Comparison of ENCODE assay signal across 23 mouse cellular contexts in the genomic region with DNA sequence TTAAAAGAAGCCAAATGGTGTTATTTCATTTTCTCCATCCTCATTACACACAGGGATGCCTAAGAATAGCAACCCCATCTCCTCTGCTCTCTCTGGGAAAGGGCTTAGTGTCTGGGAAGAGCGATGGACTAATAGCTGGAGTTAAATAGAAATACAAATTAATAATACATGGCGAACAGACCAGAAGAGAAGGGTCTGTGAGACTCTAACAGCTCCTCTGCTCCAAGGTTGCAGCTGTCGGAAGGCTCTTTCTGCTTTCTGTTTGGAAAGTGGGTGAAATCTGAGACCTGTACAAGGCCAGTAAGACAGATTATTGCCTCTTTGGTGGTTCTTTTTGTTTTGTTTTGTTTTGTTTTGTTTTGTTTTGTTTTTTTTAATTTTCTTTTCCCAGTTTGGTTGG. TPM values are rescaled to one million over a fixed set of nuclear protein-coding genes. Genes with fewer than 3 reads are reported as not detected.
DNase-seq lines count a peak whose midpoint lies in the region; ATAC-seq and TF ChIP-seq lines count a peak whose summit lies in the region.
"Had no signal": no experiment of that assay in that cellular context is flagged by ENCODE, and none has a peak within 500 bp of the region (broad histone marks: within the 10 kb centered on the region; RNA-seq: fewer than 3 reads in every experiment).

No protein-coding gene starts in this region.

- H3K4me2 ChIP-seq in hindbrain, embryonic 13.5 days, result no peak overlapping the region
- no peak overlapping the region for H3K4me2 ChIP-seq in hindbrain, postnatal 0 days (ENCODE audit: low read depth, low read length)
- H3K4me2 ChIP-seq in forebrain, embryonic 14.5 days (ENCODE audit: low read length), result no peak overlapping the region
- no peak overlapping the region for H3K4me2 ChIP-seq in neural tube, embryonic 15.5 days
- H3K4me2 ChIP-seq: liver, embryonic 12.5 days; lung, embryonic 14.5 days had no signal

- H3K27ac ChIP-seq in hindbrain, embryonic 13.5 days, result 0 out of 2 replicates have a peak overlapping the region, but pooled peaks have one; percentile 35
- H3K27ac ChIP-seq in hindbrain, postnatal 0 days, result no peak overlapping the region
- 0 out of 2 replicates have a peak overlapping the region, but pooled peaks have one; percentile 4 for H3K27ac ChIP-seq in forebrain, embryonic 14.5 days (ENCODE audit: low read depth, low read length)
- peak overlapping the region; percentile 77 for H3K27ac ChIP-seq in limb, embryonic 10.5 days
- peak overlapping the region; percentile 7; the same call in 1 of the 2 replicates for H3K27ac ChIP-seq in neural tube, embryonic 15.5 days (replicated peaks)
- H3K27ac ChIP-seq: heart, adult 2 months; kidney, postnatal 0 days; liver, embryonic 12.5 days had no signal

- no peaks in the 10 kb centered on the region for H3K27me3 ChIP-seq in hindbrain, embryonic 13.5 days
- no peaks in the 10 kb centered on the region for H3K27me3 ChIP-seq in hindbrain, postnatal 0 days (ENCODE audit: insufficient read depth, low read length)
- no peaks in the 10 kb centered on the region for H3K27me3 ChIP-seq in forebrain, embryonic 14.5 days (replicated peaks; ENCODE audit: control insufficient read depth, insufficient read depth, low read length)
- H3K27me3 ChIP-seq in limb, embryonic 10.5 days (ENCODE audit: low read depth, poor library complexity, severe bottlenecking), result no peaks in the 10 kb centered on the region
- H3K27me3 ChIP-seq in neural tube, embryonic 15.5 days (replicated peaks), result no peaks in the 10 kb centered on the region
- H3K27me3 ChIP-seq: liver, embryonic 12.5 days had no signal

- peaks cover 8% of the 10 kb centered on the region for H3K36me3 ChIP-seq in hindbrain, embryonic 13.5 days
- H3K36me3 ChIP-seq in hindbrain, postnatal 0 days (ENCODE audit: insufficient read depth, low read length), result peaks cover 3% of the 10 kb centered on the region; the same call in 1 of the 2 replicates
- H3K36me3 ChIP-seq in forebrain, embryonic 14.5 days (ENCODE audit: control insufficient read depth, insufficient read depth, low read length), result peaks cover 8% of the 10 kb centered on the region; the same call in 1 of the 2 replicates
- peaks cover 17% of the 10 kb centered on the region for H3K36me3 ChIP-seq in limb, embryonic 10.5 days
- no peaks in the 10 kb centered on the region for H3K36me3 ChIP-seq in neural tube, embryonic 15.5 days

- WGBS in hindbrain, embryonic 13.5 days, result 75% methylated on average over 3 of the region's 3 CpGs
- WGBS in hindbrain, postnatal 0 days, result 79% methylated on average over 3 of the region's 3 CpGs
- 63% methylated on average over 3 of the region's 3 CpGs for WGBS in forebrain, embryonic 14.5 days
- 60% methylated on average over 3 of the region's 3 CpGs for WGBS in limb, embryonic 10.5 days
- WGBS in neural tube, embryonic 15.5 days, result 72% methylated on average over 3 of the region's 3 CpGs

- no peak for DNase-seq in hindbrain, postnatal 0 days (ENCODE audit: low spot score)
- no peak for DNase-seq in forebrain, embryonic 14.5 days (ENCODE audit: low spot score)
- DNase-seq in limb, embryonic 10.5 days (ENCODE audit: low spot score), result no peak
- no peak for DNase-seq in cerebellum, adult 11-12 months
- DNase-seq: adrenal gland, postnatal 36 days; cerebellum, adult 2 months; cerebellum, postnatal 36 days; gastrocnemius, postnatal 14 days; heart, adult 2 months; heart, postnatal 4 days; kidney, adult 18-20 months; lung, embryonic 14.5 days; lung, postnatal 36 days; right cerebral cortex, postnatal 14 days; spleen, adult 18-20 months; thymus, adult 2 months had no signal

- H3K9ac ChIP-seq in hindbrain, embryonic 13.5 days, result no peak overlapping the region
- no peak overlapping the region for H3K9ac ChIP-seq in hindbrain, postnatal 0 days (replicated peaks; ENCODE audit: low read length)
- no peak overlapping the region for H3K9ac ChIP-seq in forebrain, embryonic 14.5 days (ENCODE audit: low read length)
- H3K9ac ChIP-seq in neural tube, embryonic 15.5 days (replicated peaks), result no peak overlapping the region
- H3K9ac ChIP-seq: liver, embryonic 12.5 days; lung, embryonic 14.5 days had no signal

- no peaks in the 10 kb centered on the region for H3K9me3 ChIP-seq in hindbrain, embryonic 13.5 days
- no peaks in the 10 kb centered on the region for H3K9me3 ChIP-seq in hindbrain, postnatal 0 days (ENCODE audit: low read length)
- no peaks in the 10 kb centered on the region for H3K9me3 ChIP-seq in forebrain, embryonic 14.5 days (replicated peaks; ENCODE audit: control insufficient read depth, low read length)
- H3K9me3 ChIP-seq in limb, embryonic 10.5 days (replicated peaks), result no peaks in the 10 kb centered on the region
- no peaks in the 10 kb centered on the region for H3K9me3 ChIP-seq in neural tube, embryonic 15.5 days (replicated peaks)
- H3K9me3 ChIP-seq: liver, embryonic 12.5 days had no signal

- no peak for ATAC-seq in hindbrain, embryonic 13.5 days (ENCODE audit: low FRiP score)
- no peak for ATAC-seq in hindbrain, postnatal 0 days
- no peak for ATAC-seq in forebrain, embryonic 14.5 days
- no peak for ATAC-seq in neural tube, embryonic 15.5 days (ENCODE audit: low FRiP score)
- ATAC-seq in monocyte, adult 5-6 weeks (replicated peaks; ENCODE audit: insufficient number of reproducible peaks, low FRiP score, low TSS enrichment, poor library complexity, severe bottlenecking), result no peak
- ATAC-seq: liver, embryonic 12.5 days had no signal

- no peak overlapping the region for H3K4me3 ChIP-seq in hindbrain, embryonic 13.5 days
- no peak overlapping the region for H3K4me3 ChIP-seq in hindbrain, postnatal 0 days (ENCODE audit: low read length)
- H3K4me3 ChIP-seq in forebrain, embryonic 14.5 days (ENCODE audit: low read depth, low read length), result no peak overlapping the region
- no peak overlapping the region for H3K4me3 ChIP-seq in limb, embryonic 10.5 days
- H3K4me3 ChIP-seq in neural tube, embryonic 15.5 days (replicated peaks), result no peak overlapping the region
- H3K4me3 ChIP-seq: heart, adult 2 months; liver, embryonic 12.5 days had no signal

- peaks cover 4% of the 10 kb centered on the region; the same call in 1 of the 2 replicates for H3K4me1 ChIP-seq in hindbrain, embryonic 13.5 days (replicated peaks)
- no peaks in the 10 kb centered on the region for H3K4me1 ChIP-seq in hindbrain, postnatal 0 days (ENCODE audit: insufficient read depth, low read length)
- H3K4me1 ChIP-seq in forebrain, embryonic 14.5 days (ENCODE audit: control insufficient read depth, insufficient read depth, low read length), result peaks cover 2% of the 10 kb centered on the region; the same call in 1 of the 2 replicates
- H3K4me1 ChIP-seq in limb, embryonic 10.5 days, result peaks cover 33% of the 10 kb centered on the region
- H3K4me1 ChIP-seq in neural tube, embryonic 15.5 days, result peaks cover 5% of the 10 kb centered on the region; the same call in 1 of the 2 replicates
- H3K4me1 ChIP-seq: liver, embryonic 12.5 days had no signal

- no peak for TF ChIP-seq CTCF in hindbrain, postnatal 0 days (IDR thresholded peaks at IDR 0.05; ENCODE audit: low read depth)

RNA-seq across cellular contexts. Expression of a gene that starts 8.4 kb away (rescaled TPM):
- polyA plus RNA-seq in hindbrain, embryonic 13.5 days (2015; fragmentation: Nextera tagmentation; extraction: Ambion mirVana), result 0.22 TPM in 1 of 2 replicates, not detected in the other
- 7.3 TPM in 1 of 2 replicates, not detected in the other for total RNA-seq in hindbrain, postnatal 0 days (2014; rRNA removed)
- polyA plus RNA-seq in hindbrain, postnatal 0 days (2015; fragmentation: Nextera tagmentation; extraction: Ambion mirVana), result 0.11 and 0.26 TPM in 2 replicates
- polyA plus RNA-seq in forebrain, embryonic 14.5 days (2014; fragmentation: Nextera tagmentation; extraction: Ambion mirVana), result not detected in 2 replicates
- polyA plus RNA-seq in limb, embryonic 10.5 days (2016; fragmentation: Nextera tagmentation; extraction: Ambion mirVana), result 0.25 and 0.28 TPM in 2 replicates
- polyA plus RNA-seq in neural tube, embryonic 15.5 days (2015; fragmentation: Nextera tagmentation; extraction: Ambion mirVana), result 0.23 TPM in 2 replicates
- not detected in 3 replicates for total RNA-seq in monocyte, adult 5-6 weeks (2017)
- total RNA-seq: gastrocnemius, postnatal 14 days; heart, adult 2 months; layer of hippocampus, postnatal 25 days; left cerebral cortex, postnatal 25 days had no signal

RNA-seq across cellular contexts. Expression of a gene that starts 31.9 kb away (rescaled TPM):
- 20.5 and 22.9 TPM in 2 replicates for polyA plus RNA-seq in hindbrain, embryonic 13.5 days (2015; fragmentation: Nextera tagmentation; extraction: Ambion mirVana)
- 6.8 and 17.9 TPM in 2 replicates for total RNA-seq in hindbrain, postnatal 0 days (2014; rRNA removed)
- 13.1 and 13.8 TPM in 2 replicates for polyA plus RNA-seq in hindbrain, postnatal 0 days (2015; fragmentation: Nextera tagmentation; extraction: Ambion mirVana)
- polyA plus RNA-seq in forebrain, embryonic 14.5 days (2014; fragmentation: Nextera tagmentation; extraction: Ambion mirVana), result 22.6 and 22.8 TPM in 2 replicates
- 38.9 and 39.4 TPM in 2 replicates for polyA plus RNA-seq in limb, embryonic 10.5 days (2016; fragmentation: Nextera tagmentation; extraction: Ambion mirVana)
- polyA plus RNA-seq in neural tube, embryonic 15.5 days (2015; fragmentation: Nextera tagmentation; extraction: Ambion mirVana), result 16.3 and 16.5 TPM in 2 replicates
- total RNA-seq in monocyte, adult 5-6 weeks (2017), result 5.7 to 12.0 TPM (median 7.3 TPM) in 3 replicates

RNA-seq across cellular contexts. Expression of a gene that starts 32.0 kb away (rescaled TPM):
- 33.6 and 33.7 TPM in 2 replicates for polyA plus RNA-seq in hindbrain, embryonic 13.5 days (2015; fragmentation: Nextera tagmentation; extraction: Ambion mirVana)
- 18.9 and 21.7 TPM in 2 replicates for total RNA-seq in hindbrain, postnatal 0 days (2014; rRNA removed)
- 21.4 and 21.6 TPM in 2 replicates for polyA plus RNA-seq in hindbrain, postnatal 0 days (2015; fragmentation: Nextera tagmentation; extraction: Ambion mirVana)
- polyA plus RNA-seq in forebrain, embryonic 14.5 days (2014; fragmentation: Nextera tagmentation; extraction: Ambion mirVana), result 42.3 and 43.9 TPM in 2 replicates
- polyA plus RNA-seq in limb, embryonic 10.5 days (2016; fragmentation: Nextera tagmentation; extraction: Ambion mirVana), result 45.0 and 48.1 TPM in 2 replicates
- polyA plus RNA-seq in neural tube, embryonic 15.5 days (2015; fragmentation: Nextera tagmentation; extraction: Ambion mirVana), result 21.8 and 25.0 TPM in 2 replicates
- 16.3 to 20.1 TPM (median 18.8 TPM) in 3 replicates for total RNA-seq in monocyte, adult 5-6 weeks (2017)
